Mouse (Mus musculus) embryonic fibroblast, embryonic 13.5 days (primary cell): ENCODE measurements around the gene Csnk2b. TPM values are rescaled to one million over a fixed set of nuclear protein-coding genes. Genes with fewer than 3 reads are reported as not detected.
A peak's percentile ranks its signal among the peaks of the same experiment; 100 is the strongest.

Experiments
- H3K27ac ChIP-seq: 2 replicates; pipeline ENCODE4 v1.5.1; 2012; ENCODE audit warnings: low read length, control low read depth, inconsistent platforms; ENCODE audit not compliant: insufficient read depth
- H3K4me1 ChIP-seq: 2 replicates; pipeline ENCODE4 v1.6.1; 2011; ENCODE audit warnings: low read length; ENCODE audit not compliant: control insufficient read depth, insufficient read depth
- H3K4me3 ChIP-seq: 2 replicates; pipeline ENCODE4 v1.5.1; 2011; ENCODE audit warnings: mild to moderate bottlenecking, control low read depth, low read length; ENCODE audit not compliant: insufficient read depth
- CTCF ChIP-seq: IDR thresholded peaks from 2 replicates; pipeline ENCODE4 v1.5.1; 2011; ENCODE audit warnings: mild to moderate bottlenecking, control low read depth, low read length, moderate library complexity, borderline replicate concordance; ENCODE audit not compliant: insufficient read depth
- POLR2A ChIP-seq: IDR thresholded peaks from 2 replicates; pipeline ENCODE4 v1.6.1; 2011; ENCODE audit warnings: low read depth, mild to moderate bottlenecking, control low read depth, low read length, moderate library complexity
- polyA plus RNA-seq: library from polyadenylated mRNA; stranded (reverse); fragments of >200 nt; gene quantifications from 2 replicates; pipeline ENCODE4 v1.2.4, GENCODE M21; 2011; ENCODE audit warnings: low read depth; ENCODE audit not compliant: missing spikeins, insufficient read length

The Csnk2b gene
- polyA plus RNA-seq, 1 experiment = 169 TPM

- no peaks in the 10 kb centered on the region; the same call in 1 of the 2 replicates for H3K4me1 ChIP-seq
- TF ChIP-seq POLR2A (no peak), CTCF (no peak)
- H3K4me3 ChIP-seq = no peak overlapping the region
- no peak overlapping the region for H3K27ac ChIP-seq
These were observed 31.2 kb upstream of the Csnk2b start for GRCm38 (mm10) chr17:35153077-35153476.

- TF ChIP-seq CTCF (no peak), POLR2A (no peak)
- H3K4me1 ChIP-seq = no peaks in the 10 kb centered on the region; the same call in 1 of the 2 replicates
- H3K27ac ChIP-seq = no peak overlapping the region
- no peak overlapping the region for H3K4me3 ChIP-seq
These were observed 30.3 kb upstream of the Csnk2b start for GRCm38 (mm10) chr17:35152121-35152520.

- no peak for TF ChIP-seq POLR2A
- no peak for TF ChIP-seq CTCF
- H3K4me3 ChIP-seq = no peak overlapping the region
- H3K27ac ChIP-seq = no peak overlapping the region
- no peaks in the 10 kb centered on the region for H3K4me1 ChIP-seq
These were observed 26.2 kb upstream of the Csnk2b start for GRCm38 (mm10) chr17:35147922-35148639.

GRCm38 (mm10) chr17:35147348-35147747 is 25.5 kb upstream of the Csnk2b start:
- no peaks in the 10 kb centered on the region for H3K4me1 ChIP-seq
- TF ChIP-seq CTCF = no peak
- TF ChIP-seq POLR2A = no peak
- H3K27ac ChIP-seq = no peak overlapping the region
- H3K4me3 ChIP-seq = no peak overlapping the region

- Histone ChIP-seq H3K27ac (no peak overlapping the region), H3K4me1 (no peaks in the 10 kb centered on the region), H3K4me3 (no peak overlapping the region)
- TF ChIP-seq POLR2A (no peak), CTCF (no peak)
These were observed 24.3 kb upstream of the Csnk2b start for GRCm38 (mm10) chr17:35146139-35146538.

- no peak overlapping the region for H3K4me3 ChIP-seq
- TF ChIP-seq CTCF (no peak), POLR2A (no peak)
- no peak overlapping the region for H3K27ac ChIP-seq
- no peaks in the 10 kb centered on the region for H3K4me1 ChIP-seq
These were observed 20.1 kb upstream of the Csnk2b start for GRCm38 (mm10) chr17:35141971-35142370.

- no peak overlapping the region for H3K4me3 ChIP-seq
- no peak overlapping the region for H3K27ac ChIP-seq
- no peaks in the 10 kb centered on the region for H3K4me1 ChIP-seq
- TF ChIP-seq CTCF (no peak), POLR2A (no peak)
These were observed 18.7 kb upstream of the Csnk2b start for GRCm38 (mm10) chr17:35140490-35140996.

GRCm38 (mm10) chr17:35139269-35139668 is 17.4 kb upstream of the Csnk2b start:
- H3K27ac ChIP-seq = no peak overlapping the region
- TF ChIP-seq CTCF = no peak
- no peak for TF ChIP-seq POLR2A
- H3K4me3 ChIP-seq = no peak overlapping the region

GRCm38 (mm10) chr17:35135591-35136320 is 13.9 kb upstream of the Csnk2b start:
- peak overlapping the region; percentile 59 for H3K4me3 ChIP-seq
- TF ChIP-seq POLR2A = no peak; the same call in 1 of the 2 replicates
- no peak for TF ChIP-seq CTCF
- peak overlapping the region; percentile 80 for H3K27ac ChIP-seq
- no peaks in the 10 kb centered on the region for H3K4me1 ChIP-seq

More at GRCm38 (mm10) chr17:35139269-35139668, 17.4 kb upstream of the Csnk2b start:
- H3K4me1 ChIP-seq = no peaks in the 10 kb centered on the region
